Mouse (Mus musculus) CD8-positive naive resting alpha-beta T cell, adult 57 days (primary cell): ENCODE data around the gene Olfr1420. TPM values are rescaled to one million over a fixed set of nuclear protein-coding genes. Genes with fewer than 3 reads are reported as not detected.

Experiments used
- total RNA-seq: library from RNA; stranded (reverse); gene quantifications from one replicate; pipeline ENCODE4 v1.2.4, GENCODE M21; 2023

Olfr1420 gene
- total RNA-seq, result not detected

GRCm38 (mm10) chr19:11886265-11886664, at the start of gene Olfr1420:
Gene Olfr1420 (plus strand): TSS chr19:11886565.

GRCm38 (mm10) chr19:11839119-11839518, 47.2 kb upstream of the Olfr1420 start, which contains the start of gene Olfr1417:
Gene Olfr1417 (minus strand): TSS chr19:11839219.

GRCm38 (mm10) chr19:11860966-11861365, 25.4 kb upstream of the Olfr1420 start, which contains the start of gene Olfr1418:
Gene Olfr1418 (minus strand): TSS chr19:11861066.

GRCm38 (mm10) chr19:11875006-11875405, 11.4 kb upstream of the Olfr1420 start, which contains the start of gene Olfr1419:
Gene Olfr1419 (minus strand): TSS chr19:11875106.

GRCm38 (mm10) chr19:11912037-11912532, 25.7 kb downstream of the Olfr1420 start, which contains the start of gene Patl1:
Gene Patl1 (plus strand): TSS chr19:11912399.

Other genes with a start within 250 kb of the Olfr1420 start
- not detected for gene Ms4a3, start 245.7 kb upstream of the Olfr1420 start, total RNA-seq
- gene Oosp2, start 226.0 kb upstream of the Olfr1420 start, total RNA-seq, result not detected
- not detected for gene Oosp1, start 195.4 kb upstream of the Olfr1420 start, total RNA-seq
- not detected for gene Oosp3, start 189.5 kb upstream of the Olfr1420 start, total RNA-seq
- not detected for gene Gif, start 139.0 kb upstream of the Olfr1420 start, total RNA-seq
- gene Mrpl16, start 116.2 kb upstream of the Olfr1420 start, total RNA-seq, result 22.5 TPM
- gene Stx3, start 67.2 kb upstream of the Olfr1420 start, total RNA-seq, result 7.5 TPM
- gene Olfr1417, start 47.3 kb upstream of the Olfr1420 start, total RNA-seq, result not detected
- gene Olfr1418, start 25.5 kb upstream of the Olfr1420 start, total RNA-seq, result not detected
- not detected for gene Olfr1419, start 11.5 kb upstream of the Olfr1420 start, total RNA-seq
- gene Patl1, start 25.8 kb downstream of the Olfr1420 start, total RNA-seq, result 47.1 TPM
- gene Osbp, start 79.4 kb downstream of the Olfr1420 start, total RNA-seq, result 40.1 TPM
- gene Olfr1423, start 154.8 kb downstream of the Olfr1420 start, total RNA-seq, result not detected
- gene Olfr1424, start 176.1 kb downstream of the Olfr1420 start, total RNA-seq, result not detected
- gene Olfr1425, start 191.2 kb downstream of the Olfr1420 start, total RNA-seq, result not detected
- not detected for gene Olfr1426, start 205.4 kb downstream of the Olfr1420 start, total RNA-seq
- not detected for gene Olfr1427, start 216.8 kb downstream of the Olfr1420 start, total RNA-seq
- not detected for gene Olfr1428, start 229.3 kb downstream of the Olfr1420 start, total RNA-seq
- not detected for gene Olfr76, start 236.6 kb downstream of the Olfr1420 start, total RNA-seq